Mouse (Mus musculus) spleen, adult 2 months (tissue): ENCODE measurements around the gene Wfs1.

Experiments used
- CTCF ChIP-seq: fragments of 200-500 bp; IDR thresholded peaks from 2 replicates; pipeline ENCODE4 v1.5.1; 2011; ENCODE audit warnings: mild to moderate bottlenecking, inconsistent platforms; ENCODE audit not compliant: insufficient read depth, insufficient read length, insufficient replicate concordance; ENCODE audit errors: extremely low read depth
- POLR2A ChIP-seq: fragments of 200-500 bp; IDR thresholded peaks from 2 replicates; pipeline ENCODE4 v1.6.1; 2011; ENCODE audit warnings: low read depth, low read length, inconsistent platforms

- TF ChIP-seq CTCF: no peak
- no peak for TF ChIP-seq POLR2A
Observed at GRCm38 (mm10) chr5:36977809-36978208, 11.2 kb downstream of the Wfs1 start.
